Mouse (Mus musculus) cerebellum, adult 9-10 months (tissue): ENCODE results near the gene Gm12166.

Source experiments
- DNase-seq: peaks from one replicate; pipeline ENCODE4 v3.0.0; 2022

The Gm12166 gene

GRCm38 (mm10) chr11:46052105-46052659, at the start of gene Gm12166:
TSS of gene Gm12166 (minus strand) at chr11:46052321.
- peak; percentile 61 for DNase-seq

GRCm38 (mm10) chr11:46097062-46097461, 44.9 kb upstream of the Gm12166 start:
- DNase-seq, result peak; percentile 54

- DNase-seq, result no peak
Observed at GRCm38 (mm10) chr11:46096265-46096649, 44.1 kb upstream of the Gm12166 start.

- DNase-seq, result no peak
Observed at GRCm38 (mm10) chr11:46095477-46096264, 43.5 kb upstream of the Gm12166 start.

GRCm38 (mm10) chr11:46092121-46092520, 40.0 kb upstream of the Gm12166 start:
- DNase-seq, result no peak

- DNase-seq, result no peak
Observed at GRCm38 (mm10) chr11:46090951-46091667, 39.0 kb upstream of the Gm12166 start.

- DNase-seq, result no peak
Observed at GRCm38 (mm10) chr11:46090036-46090725, 38.1 kb upstream of the Gm12166 start.

- DNase-seq, result no peak
Observed at GRCm38 (mm10) chr11:46089081-46089713, 37.1 kb upstream of the Gm12166 start.

- DNase-seq, result no peak
Observed at GRCm38 (mm10) chr11:46086446-46086845, 34.3 kb upstream of the Gm12166 start.

- DNase-seq, result no peak
Observed at GRCm38 (mm10) chr11:46085398-46086163, 33.5 kb upstream of the Gm12166 start.

- no peak for DNase-seq
Observed at GRCm38 (mm10) chr11:46084568-46084967, 32.4 kb upstream of the Gm12166 start.

GRCm38 (mm10) chr11:46083835-46084444, 31.8 kb upstream of the Gm12166 start:
- no peak for DNase-seq

GRCm38 (mm10) chr11:46083405-46083804, 31.3 kb upstream of the Gm12166 start:
- DNase-seq, result no peak

GRCm38 (mm10) chr11:46081075-46081474, 29.0 kb upstream of the Gm12166 start:
- no peak for DNase-seq

GRCm38 (mm10) chr11:46077732-46078375, 25.7 kb upstream of the Gm12166 start:
- no peak for DNase-seq

GRCm38 (mm10) chr11:46077304-46077703, 25.2 kb upstream of the Gm12166 start:
- no peak for DNase-seq

GRCm38 (mm10) chr11:46076442-46077158, 24.5 kb upstream of the Gm12166 start:
- no peak for DNase-seq

- DNase-seq, result no peak
Observed at GRCm38 (mm10) chr11:46075507-46075906, 23.4 kb upstream of the Gm12166 start.

GRCm38 (mm10) chr11:46073850-46074688, 21.9 kb upstream of the Gm12166 start:
- DNase-seq, result no peak
